Mouse (Mus musculus) c-Kit-positive CD71-positive TER-119-positive erythroid progenitor cells, embryonic 14.5 days (primary cell): Measurements from ENCODE around the gene Vps53.
A peak's percentile ranks its signal among the peaks of the same experiment; 100 is the strongest.

Experiments
- DNase-seq: peaks from one replicate; pipeline ENCODE4 v3.0.0-alpha.2; 2013; ENCODE audit warnings: low spot score

Vps53 gene

GRCm38 (mm10) chr11:76106551-76107496, 72.6 kb downstream of the Vps53 start:
- DNase-seq, result no peak

DNA sequence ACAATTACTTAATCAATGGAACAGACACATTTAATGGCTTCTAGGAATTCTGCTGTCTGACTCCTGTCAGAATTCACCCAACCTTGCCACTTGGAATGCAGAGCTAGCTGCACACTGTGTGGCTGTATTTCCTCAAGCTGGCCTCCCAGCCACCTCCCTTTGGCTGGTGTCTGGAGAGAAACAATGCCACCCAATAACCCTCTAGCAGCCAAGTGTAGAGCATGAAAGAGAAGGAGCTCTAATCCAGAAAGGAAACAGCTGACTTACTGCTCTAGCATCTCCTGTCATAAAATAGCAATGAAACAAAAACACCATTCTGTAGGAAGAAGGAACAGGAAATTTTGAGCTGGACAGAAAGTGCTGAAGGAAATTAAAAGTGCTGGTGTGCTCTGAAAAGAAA, 78.3 kb downstream of the Vps53 start:
- no peak for DNase-seq

- no peak for DNase-seq
Observed at GRCm38 (mm10) chr11:76099193-76099975, 80.1 kb downstream of the Vps53 start.

DNA sequence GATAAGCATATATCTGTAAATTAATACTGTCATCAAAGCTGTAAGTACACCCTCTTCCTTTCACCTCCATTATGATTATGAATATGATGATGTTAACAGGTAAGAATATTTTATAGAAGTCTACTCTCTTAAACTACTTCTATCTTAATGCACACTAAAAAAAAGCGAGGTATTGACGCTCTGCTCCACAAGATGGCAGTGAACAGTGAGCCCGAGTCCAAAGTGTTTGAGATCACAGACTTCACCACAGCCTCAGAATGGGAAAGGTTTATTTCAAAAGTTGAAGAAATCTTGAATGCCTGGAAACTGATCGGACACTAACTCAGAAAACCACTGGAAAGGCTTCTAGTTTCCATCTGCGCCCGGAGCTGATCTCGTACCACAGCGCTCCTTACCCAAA, 85.8 kb downstream of the Vps53 start:
- DNase-seq, result no peak

DNA sequence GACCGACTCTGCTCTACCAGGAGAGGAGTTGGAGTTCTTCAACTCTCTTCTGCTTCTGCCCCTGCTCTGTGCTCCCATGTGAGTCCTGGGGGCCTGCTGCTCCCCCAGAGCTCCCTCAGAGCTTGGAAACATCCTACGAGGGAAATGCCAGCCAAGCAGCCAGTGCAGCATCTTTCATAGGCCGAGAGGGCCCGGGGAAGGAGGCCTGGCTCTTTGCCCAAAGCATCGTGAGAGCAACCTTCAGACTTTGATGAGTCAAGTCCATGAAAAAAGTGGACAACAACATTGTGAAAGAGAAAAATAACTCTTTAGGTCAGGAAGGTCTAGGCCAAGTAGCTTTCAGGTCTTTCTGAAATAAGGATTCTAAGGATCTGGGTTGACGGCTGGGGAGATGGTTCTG, 89.7 kb downstream of the Vps53 start:
- no peak for DNase-seq

DNA sequence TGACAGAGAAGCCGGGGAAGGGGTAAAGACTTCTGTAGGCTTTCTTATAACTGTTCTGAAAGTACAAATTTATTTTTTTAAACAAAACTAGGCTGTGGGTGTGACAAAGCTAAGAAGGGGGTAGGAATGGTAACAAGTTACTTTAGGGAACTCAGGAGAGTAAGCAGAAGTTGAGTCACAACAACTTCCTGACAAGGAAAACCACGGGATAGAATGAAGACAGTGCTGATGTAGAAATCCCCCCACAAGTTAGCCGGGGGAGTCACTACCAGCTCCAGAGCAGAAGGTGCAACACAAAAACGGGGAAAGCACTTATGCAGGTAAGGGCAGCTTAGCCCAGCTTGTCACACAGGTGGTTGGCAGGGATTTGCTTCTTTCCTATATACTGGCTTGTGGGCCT, 90.9 kb downstream of the Vps53 start:
- DNase-seq, result no peak

- peak; percentile 46 for DNase-seq
Observed at GRCm38 (mm10) chr11:76085898-76086591, 93.4 kb downstream of the Vps53 start.

GRCm38 (mm10) chr11:76084943-76085342, 94.5 kb downstream of the Vps53 start:
- DNase-seq, result no peak

- no peak for DNase-seq
Observed at GRCm38 (mm10) chr11:76083941-76084367, 95.5 kb downstream of the Vps53 start.

GRCm38 (mm10) chr11:76081048-76081640, 98.3 kb downstream of the Vps53 start:
- DNase-seq, result no peak

- no peak for DNase-seq
Observed at GRCm38 (mm10) chr11:76080293-76080692, 99.2 kb downstream of the Vps53 start.

DNA sequence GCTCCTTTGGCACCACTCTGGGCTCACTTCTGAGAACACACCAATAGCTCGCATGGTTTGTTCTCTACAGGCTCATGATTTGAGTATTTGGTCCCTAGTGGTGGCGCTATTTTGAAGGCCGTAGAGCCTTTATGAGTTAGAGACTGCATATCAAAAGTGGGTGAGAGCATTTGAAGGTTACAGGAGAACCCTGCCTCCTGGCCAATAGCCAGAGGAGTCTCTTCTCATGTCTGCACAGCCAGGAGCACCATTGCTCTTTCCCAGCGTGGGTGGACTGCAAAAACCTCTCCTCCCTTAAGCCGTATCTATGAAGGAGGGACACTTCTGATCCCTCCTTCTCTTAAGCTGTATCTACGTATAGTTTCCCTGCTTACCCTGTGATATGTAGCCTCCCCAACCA, 102.1 kb downstream of the Vps53 start:
- no peak for DNase-seq

DNA sequence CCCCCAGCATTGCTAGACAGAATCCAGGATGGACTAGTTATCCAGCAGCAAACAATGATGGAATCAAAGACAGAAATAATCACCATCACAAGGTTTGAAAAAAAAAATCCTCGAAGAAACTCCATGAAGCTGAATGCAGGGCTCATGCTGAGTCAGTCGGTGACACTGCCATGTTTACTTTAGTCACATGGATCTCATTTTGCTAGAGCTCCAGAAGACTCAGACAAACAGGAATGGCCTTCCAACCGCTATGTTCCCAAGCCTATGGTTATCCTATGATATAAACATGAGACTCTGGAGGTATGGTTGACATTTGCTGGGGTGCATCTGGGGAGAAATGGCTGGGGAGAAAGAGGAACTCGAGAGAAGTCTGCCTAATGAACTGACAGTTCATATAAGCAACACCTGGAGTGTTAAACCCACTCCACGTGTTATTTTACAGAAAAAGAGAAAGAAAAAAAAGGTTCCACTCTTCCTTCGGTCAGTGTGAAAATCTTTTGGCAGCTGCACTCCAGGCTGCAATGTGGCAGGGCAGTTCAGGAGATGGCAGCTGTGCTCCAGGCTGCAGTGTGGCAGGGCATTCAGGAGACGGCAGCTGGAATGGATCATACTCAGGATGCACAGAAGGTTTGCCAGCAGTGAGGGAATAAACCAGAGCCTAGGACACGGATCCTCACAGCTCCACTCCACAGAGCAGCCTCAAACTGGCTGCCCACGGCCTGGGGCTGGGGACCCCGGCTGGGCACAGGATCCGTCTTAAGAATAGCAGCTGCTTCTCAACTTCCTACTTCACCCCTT, 105.0 kb downstream of the Vps53 start:
- DNase-seq, result no peak

- DNase-seq, result no peak
Observed at GRCm38 (mm10) chr11:76069816-76070215, 109.6 kb downstream of the Vps53 start.

- DNase-seq, result no peak
Observed at GRCm38 (mm10) chr11:76066563-76067156, 112.8 kb downstream of the Vps53 start.

DNA sequence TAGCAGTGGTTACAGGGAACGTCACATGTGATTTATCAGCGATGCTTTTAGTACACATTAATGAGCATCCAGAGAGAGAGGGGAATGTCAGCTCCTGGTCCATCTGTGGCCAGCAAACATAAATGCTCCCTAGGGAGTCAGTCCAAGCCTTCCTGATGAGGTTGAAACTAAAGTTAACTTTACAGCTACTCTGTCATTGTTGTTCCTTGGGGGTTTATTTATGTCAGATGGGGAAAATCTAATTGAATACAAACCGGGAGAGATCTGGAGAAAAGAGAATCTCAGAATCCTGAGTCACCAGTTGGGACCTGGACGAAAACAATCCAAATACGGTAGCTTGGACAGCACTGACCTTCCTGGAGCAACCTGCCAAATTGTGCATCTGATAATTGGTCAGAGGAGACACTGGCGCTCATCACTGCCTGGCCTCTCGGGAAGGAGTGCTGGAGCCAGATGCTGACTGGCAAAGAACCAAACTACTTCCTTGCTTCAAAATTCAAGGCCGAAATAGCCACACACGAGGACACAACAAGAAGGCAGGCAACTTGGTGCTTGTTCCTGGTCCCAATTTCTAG, 113.8 kb downstream of the Vps53 start:
- DNase-seq, result no peak

- DNase-seq, result no peak
Observed at GRCm38 (mm10) chr11:76064411-76064810, 115.0 kb downstream of the Vps53 start.

DNA sequence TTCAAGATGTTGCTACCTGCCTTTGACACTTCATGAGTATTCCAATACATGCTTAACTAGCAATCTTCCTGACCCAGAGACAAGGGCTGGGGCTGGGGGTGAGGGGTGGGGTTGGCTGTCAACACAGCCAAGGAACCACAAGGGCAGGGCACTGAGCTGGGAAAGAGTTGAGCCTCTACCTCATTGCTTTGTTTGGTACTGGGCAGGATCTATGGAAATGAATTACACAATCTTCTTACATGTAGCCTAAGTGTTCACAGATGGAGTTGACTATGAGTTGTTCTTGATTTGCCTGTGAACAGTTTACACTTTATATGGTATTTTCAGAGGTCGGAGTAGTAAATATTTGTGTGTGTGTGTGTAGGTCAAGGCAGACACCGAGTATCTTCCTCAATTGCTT, 118.5 kb downstream of the Vps53 start:
- DNase-seq, result no peak

GRCm38 (mm10) chr11:76059971-76060370, 119.5 kb downstream of the Vps53 start:
- DNase-seq, result no peak

- no peak for DNase-seq
Observed at GRCm38 (mm10) chr11:76056487-76056886, 123.0 kb downstream of the Vps53 start.
